Mouse (Mus musculus) cerebellum, adult 2 months (tissue): ENCODE results near the gene Eepd1. TPM values are rescaled to one million over a fixed set of nuclear protein-coding genes. Genes with fewer than 3 reads are reported as not detected.

Experiments used
- DNase-seq, 2 experiments: peaks; one replicate each; pipeline ENCODE4 v3.0.0; 2021
- H3K27ac ChIP-seq: fragments of 200-500 bp; 2 replicates; pipeline ENCODE4 v1.5.1; 2012; ENCODE audit warnings: low read length, control low read depth, inconsistent platforms; ENCODE audit not compliant: insufficient read depth
- H3K27me3 ChIP-seq: fragments of 200-500 bp; 2 replicates; pipeline ENCODE4 v1.6.1; 2012; ENCODE audit warnings: inconsistent platforms, mild to moderate bottlenecking, low read length, moderate library complexity; ENCODE audit not compliant: control insufficient read depth, insufficient read depth
- H3K4me1 ChIP-seq: fragments of 200-500 bp; 2 replicates; pipeline ENCODE4 v1.6.1; 2011; ENCODE audit warnings: low read length; ENCODE audit not compliant: control insufficient read depth, insufficient read depth
- H3K4me3 ChIP-seq: fragments of 200-500 bp; replicated peaks from 2 replicates; pipeline ENCODE3; 2011; ENCODE audit warnings: mild to moderate bottlenecking, low read depth, low read length, control low read depth; ENCODE audit not compliant: insufficient read depth
- CTCF ChIP-seq: fragments of 200-500 bp; IDR thresholded peaks from 2 replicates; pipeline ENCODE4 v1.5.1; 2011; ENCODE audit warnings: low read depth, mild to moderate bottlenecking, control low read depth, low read length, moderate library complexity, borderline replicate concordance; ENCODE audit not compliant: insufficient read depth
- POLR2A ChIP-seq: fragments of 200-500 bp; IDR thresholded peaks from 2 replicates; pipeline ENCODE4 v1.6.1; 2011; ENCODE audit warnings: low read length, control low read depth, borderline replicate concordance; ENCODE audit not compliant: insufficient read depth
- WGBS: fragments of 180-500 bp; shearing (Covaris S2); methylation state at CpG from one replicate; pipeline ENCODE4 v1.1.7; 2018; 5-methylcytosine and 5-hydroxymethylcytosine counted together
- polyA plus RNA-seq: library from polyadenylated mRNA; depleted of rRNA; stranded (reverse); fragments of >200 nt; gene quantifications from 2 replicates; pipeline ENCODE4 v1.2.3, GENCODE M21; 2012

Eepd1 gene
- polyA plus RNA-seq, 1 experiment = 11.0 TPM

- TF ChIP-seq POLR2A (no peak), CTCF (no peak)
- DNase-seq = no peak
- no peak overlapping the region for H3K4me3 ChIP-seq
- no peaks in the 10 kb centered on the region for H3K27me3 ChIP-seq
- WGBS = 74% methylated on average over 2 of the region's 2 CpGs
- no peak overlapping the region for H3K27ac ChIP-seq
- H3K4me1 ChIP-seq = peaks cover 20% of the 10 kb centered on the region
These were observed 3.7 kb downstream of the Eepd1 start for GRCm38 (mm10) chr9:25485006-25485405.

GRCm38 (mm10) chr9:25485406-25485805, 4.1 kb downstream of the Eepd1 start:
- no peak overlapping the region for H3K4me3 ChIP-seq
- DNase-seq = peak; percentile 27 to 38
- WGBS = 49% methylated on average over 7 of the region's 7 CpGs

GRCm38 (mm10) chr9:25486246-25486807, 5.0 kb downstream of the Eepd1 start:
- H3K4me1 ChIP-seq = peaks cover 20% of the 10 kb centered on the region
- 64% methylated on average over 9 of the region's 9 CpGs for WGBS
- no peak overlapping the region for H3K4me3 ChIP-seq
- DNase-seq = no peak
- no peak overlapping the region for H3K27ac ChIP-seq
- TF ChIP-seq POLR2A = no peak
- no peak for TF ChIP-seq CTCF
- H3K27me3 ChIP-seq = no peaks in the 10 kb centered on the region

More at GRCm38 (mm10) chr9:25485406-25485805, 4.1 kb downstream of the Eepd1 start:
- H3K27me3 ChIP-seq = no peaks in the 10 kb centered on the region
- TF ChIP-seq POLR2A = no peak
- TF ChIP-seq CTCF = no peak
- no peak overlapping the region for H3K27ac ChIP-seq
- peaks cover 20% of the 10 kb centered on the region for H3K4me1 ChIP-seq

- TF ChIP-seq CTCF (no peak), POLR2A (no peak)
- 49% methylated on average over 12 of the region's 12 CpGs for WGBS
- no peak for DNase-seq
These were observed 6.2 kb downstream of the Eepd1 start for GRCm38 (mm10) chr9:25487446-25488110.

GRCm38 (mm10) chr9:25488581-25488980, 7.2 kb downstream of the Eepd1 start:
- TF ChIP-seq POLR2A = no peak
- DNase-seq = no peak
- 96% methylated on average over 9 of the region's 9 CpGs for WGBS
- Histone ChIP-seq H3K4me1 (peaks cover 13% of the 10 kb centered on the region), H3K27me3 (no peaks in the 10 kb centered on the region), H3K27ac (no peak overlapping the region), H3K4me3 (no peak overlapping the region)

More at GRCm38 (mm10) chr9:25487446-25488110, 6.2 kb downstream of the Eepd1 start:
- H3K27me3 ChIP-seq = no peaks in the 10 kb centered on the region
- H3K27ac ChIP-seq = no peak overlapping the region
- H3K4me1 ChIP-seq = peaks cover 20% of the 10 kb centered on the region
- H3K4me3 ChIP-seq = no peak overlapping the region

GRCm38 (mm10) chr9:25489221-25489960, 8.0 kb downstream of the Eepd1 start:
- TF ChIP-seq POLR2A = no peak
- TF ChIP-seq CTCF = no peak
- WGBS = 82% methylated on average over 7 of the region's 7 CpGs
- Histone ChIP-seq H3K27me3 (no peaks in the 10 kb centered on the region), H3K4me1 (peaks cover 6% of the 10 kb centered on the region), H3K27ac (no peak overlapping the region), H3K4me3 (no peak overlapping the region)
- DNase-seq = no peak

GRCm38 (mm10) chr9:25490278-25491145, 9.2 kb downstream of the Eepd1 start:
- Histone ChIP-seq H3K27ac (no peak overlapping the region), H3K27me3 (no peaks in the 10 kb centered on the region), H3K4me3 (no peak overlapping the region), H3K4me1 (peaks cover under 1% of the 10 kb centered on the region)
- WGBS = 83% methylated on average over 13 of the region's 13 CpGs
- TF ChIP-seq CTCF = no peak
- TF ChIP-seq POLR2A = no peak
- no peak for DNase-seq
